Mouse (Mus musculus) liver, postnatal 0 days (tissue): Measurements from ENCODE around the gene Sbds. TPM values are rescaled to one million over a fixed set of nuclear protein-coding genes. Genes with fewer than 3 reads are reported as not detected.
A peak's percentile ranks its signal among the peaks of the same experiment; 100 is the strongest.
"Not testable (repeated sequence)": the region's sequence is repeated elsewhere in the genome, so short reads cannot be mapped to it uniquely, and the experiment has no call there.

Experiments used
- ATAC-seq: fragments of 200-750 bp; cut with Nextera tagmentation; 2 replicates; pipeline ENCODE4 v1.8.0; 2017; ENCODE audit warnings: mild to moderate bottlenecking, moderate library complexity
- DNase-seq: peaks from one replicate; pipeline ENCODE4 v3.0.0-alpha.2; 2016
- H3K27ac ChIP-seq: fragments of 300-500 bp; sonication (generic); 2 replicates; pipeline ENCODE4 v1.5.1; 2014; ENCODE audit warnings: antibody characterized with exemption, moderate library complexity, mild to moderate bottlenecking, low read depth
- H3K27me3 ChIP-seq: fragments of 300-500 bp; sonication (generic); 2 replicates; pipeline ENCODE4 v1.6.1; 2014; ENCODE audit warnings: low read length, control low read depth, mixed read lengths; ENCODE audit not compliant: insufficient read depth
- H3K36me3 ChIP-seq: fragments of 300-500 bp; sonication (generic); replicated peaks from 2 replicates; pipeline ENCODE4 v1.6.1; 2014; ENCODE audit warnings: mild to moderate bottlenecking, control low read depth, low read length, moderate library complexity, mixed read lengths; ENCODE audit not compliant: insufficient read depth
- H3K4me1 ChIP-seq: fragments of 300-500 bp; sonication (generic); 2 replicates; pipeline ENCODE4 v1.6.1; 2014; ENCODE audit warnings: antibody characterized with exemption, mild to moderate bottlenecking, control low read depth; ENCODE audit not compliant: insufficient read depth
- H3K4me2 ChIP-seq: fragments of 300-500 bp; sonication (generic); 2 replicates; pipeline ENCODE4 v1.6.1; 2014; ENCODE audit warnings: low read depth, mild to moderate bottlenecking, low read length, moderate library complexity, mixed read lengths
- H3K4me3 ChIP-seq: fragments of 300-500 bp; sonication (generic); 2 replicates; pipeline ENCODE4 v1.5.1; 2014; ENCODE audit warnings: low read depth, low read length
- H3K9ac ChIP-seq: fragments of 300-500 bp; sonication (generic); replicated peaks from 2 replicates; pipeline ENCODE4 v1.6.1; 2014; ENCODE audit warnings: mild to moderate bottlenecking, moderate library complexity
- H3K9me3 ChIP-seq: fragments of 300-500 bp; sonication (generic); 2 replicates; pipeline ENCODE4 v1.6.1; 2016; ENCODE audit warnings: mild to moderate bottlenecking, control low read depth, low read length, mixed read lengths
- CTCF ChIP-seq: sonication (generic); IDR thresholded peaks from 2 replicates; pipeline ENCODE4 v1.5.1; 2016; ENCODE audit warnings: antibody characterized with exemption, low read depth
- EP300 ChIP-seq: IDR thresholded peaks from 2 replicates; pipeline ENCODE4 v1.6.1; 2016; ENCODE audit warnings: antibody characterized with exemption, low read depth, mild to moderate bottlenecking
- WGBS: fragments of 180-500 bp; shearing (Covaris S2); extraction: QIAGEN DNeasy Blood & Tissue Kit; methylation state at CpG from one replicate; pipeline ENCODE4 v1.1.7; 2014; ENCODE audit not compliant: insufficient replicate concordance; 5-methylcytosine and 5-hydroxymethylcytosine counted together
- polyA plus RNA-seq: library from polyadenylated mRNA; unstranded; fragments of >200 nt; fragmentation: Nextera tagmentation; extraction: Ambion mirVana; gene quantifications from 2 replicates; pipeline ENCODE4 v1.2.1, GENCODE M21; 2015

Gene Sbds
- polyA plus RNA-seq, 1 experiment from 2014 or later = 44.8 TPM

DNA sequence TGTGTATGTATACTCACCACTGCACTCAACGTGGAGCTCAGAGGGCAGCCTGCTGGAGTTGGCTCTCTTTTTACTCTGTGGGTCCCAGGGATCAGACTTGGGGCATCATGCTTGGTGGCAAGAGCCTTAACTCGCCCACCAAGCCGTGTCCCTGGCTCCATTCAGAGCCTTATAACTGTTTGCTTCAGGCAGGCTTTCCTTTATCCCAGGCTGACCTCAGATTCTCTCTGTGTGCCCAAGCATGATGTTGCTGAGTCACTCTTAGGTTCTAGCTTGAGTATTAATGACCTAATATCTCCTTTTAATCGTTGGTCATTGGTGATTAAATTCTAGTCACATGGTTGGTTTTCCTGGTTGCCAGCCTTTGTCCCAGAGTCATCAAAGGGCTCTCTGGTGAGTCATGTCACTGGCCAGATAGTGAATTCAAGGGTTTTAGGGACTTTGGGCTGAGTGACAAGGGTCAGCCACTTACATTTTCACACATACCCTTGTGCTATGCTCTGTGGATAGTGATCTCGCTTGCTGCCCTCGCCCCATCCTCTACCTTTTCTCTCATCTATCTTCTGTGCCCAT lies 9.2 kb upstream of the Sbds start:
- no peak for TF ChIP-seq CTCF
- no peak for TF ChIP-seq EP300
- WGBS = 82% methylated on average over 6 of the region's 6 CpGs
- H3K4me2 ChIP-seq = no peak overlapping the region
- H3K9ac ChIP-seq = no peak overlapping the region
- ATAC-seq (no peak), DNase-seq (no peak)
- H3K4me3 ChIP-seq = no peak overlapping the region
- no peaks in the 10 kb centered on the region for H3K4me1 ChIP-seq
- H3K9me3 ChIP-seq = no peaks in the 10 kb centered on the region
- H3K27me3 ChIP-seq = no peaks in the 10 kb centered on the region
- no peak overlapping the region for H3K27ac ChIP-seq
- H3K36me3 ChIP-seq = peaks cover 29% of the 10 kb centered on the region

DNA sequence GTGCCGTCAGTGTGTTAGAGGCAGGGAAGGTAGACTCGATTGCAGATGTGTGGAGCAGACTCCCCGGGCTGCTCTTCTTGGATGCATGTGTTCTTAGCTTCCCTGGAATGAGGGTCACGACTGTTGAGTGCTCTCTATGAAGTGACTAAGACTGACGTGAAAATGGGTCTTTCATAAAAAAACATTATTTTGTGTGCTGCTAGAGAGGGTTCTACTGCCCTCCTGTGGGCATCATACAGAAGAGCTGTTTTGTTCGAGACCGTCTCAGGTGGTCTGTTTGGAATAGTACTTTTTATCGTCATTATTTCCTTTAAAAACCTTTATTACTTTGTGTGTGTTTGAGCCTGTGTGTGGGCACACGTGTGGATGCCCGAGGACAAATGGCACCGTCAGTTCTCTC lies 8.1 kb upstream of the Sbds start:
- 72% methylated on average over 11 of the region's 11 CpGs for WGBS
- TF ChIP-seq CTCF (peak; percentile 39), EP300 (no peak)
- H3K36me3 ChIP-seq = peaks cover 22% of the 10 kb centered on the region

GRCm38 (mm10) chr5:130257303-130257702 lies 2.0 kb upstream of the Sbds start:
- peak overlapping the region; percentile 66 for H3K4me3 ChIP-seq
- no peak for DNase-seq
- 3% methylated on average over 8 of the region's 8 CpGs for whole genome bisulfite sequencing
- H3K9me3 ChIP-seq = no peaks in the 10 kb centered on the region
- peak overlapping the region; percentile 63 for H3K27ac ChIP-seq
- no peak for ATAC-seq
- H3K27me3 ChIP-seq = no peaks in the 10 kb centered on the region
- no peak for TF ChIP-seq EP300
- no peak for TF ChIP-seq CTCF
- peak overlapping the region; percentile 73 for H3K9ac ChIP-seq
- H3K36me3 ChIP-seq = peaks cover 14% of the 10 kb centered on the region
- H3K4me1 ChIP-seq = peaks cover 11% of the 10 kb centered on the region
- peak overlapping the region; percentile 84 for H3K4me2 ChIP-seq

More for the DNA sequence above, 8.1 kb upstream of the Sbds start:
- H3K9ac ChIP-seq = no peak overlapping the region
- H3K27ac ChIP-seq = no peak overlapping the region
- H3K4me2 ChIP-seq = no peak overlapping the region
- DNase-seq (no peak), ATAC-seq (no peak)
- H3K27me3 ChIP-seq = no peaks in the 10 kb centered on the region
- no peaks in the 10 kb centered on the region for H3K9me3 ChIP-seq
- H3K4me1 ChIP-seq = no peaks in the 10 kb centered on the region
- no peak overlapping the region for H3K4me3 ChIP-seq

DNA sequence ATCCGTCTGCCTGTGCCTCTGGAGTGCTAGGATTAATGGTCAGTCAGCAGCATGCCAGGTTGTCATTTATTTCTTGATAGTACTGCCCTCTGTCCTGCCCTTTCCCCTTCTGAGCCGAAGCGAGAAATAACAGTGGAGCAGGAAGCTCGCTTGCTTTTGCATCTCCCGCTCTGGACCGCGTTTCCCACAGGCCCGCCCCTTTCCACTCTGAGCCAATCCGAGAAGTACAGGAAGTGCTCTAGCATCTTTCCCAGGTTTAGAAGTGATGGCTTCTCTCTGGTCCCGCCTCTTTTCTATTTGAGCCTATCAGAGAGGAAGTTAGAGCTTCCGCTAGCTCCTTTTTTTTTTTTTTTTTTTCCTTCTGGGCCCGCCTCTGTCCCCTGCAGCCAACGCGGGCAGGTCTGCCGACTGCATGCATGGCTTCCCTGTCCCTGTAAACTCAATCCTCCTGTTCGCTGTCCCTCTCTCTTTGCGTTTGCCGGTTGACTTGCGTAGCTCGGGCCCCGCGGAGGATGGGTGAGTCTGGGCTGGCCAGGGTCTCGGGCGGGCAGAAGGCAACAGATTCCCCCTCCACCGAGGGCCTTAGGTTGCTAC lies 1.4 kb upstream of the Sbds start:
- no peaks in the 10 kb centered on the region for H3K27me3 ChIP-seq
- DNase-seq (peak; percentile 93), ATAC-seq (peak; percentile 89)
- peaks cover 19% of the 10 kb centered on the region for H3K36me3 ChIP-seq
- H3K4me1 ChIP-seq = peaks cover 11% of the 10 kb centered on the region
- peak overlapping the region; percentile 66 for H3K4me3 ChIP-seq
- peak overlapping the region; percentile 84 for H3K4me2 ChIP-seq
- peak overlapping the region; percentile 73 for H3K9ac ChIP-seq
- no peaks in the 10 kb centered on the region for H3K9me3 ChIP-seq
- H3K27ac ChIP-seq = peak overlapping the region; percentile 93
- WGBS = under 1% methylated on average over 25 of the region's 25 CpGs
- no peak for TF ChIP-seq CTCF
- peak; percentile 64; the same call in 1 of the 2 replicates for TF ChIP-seq EP300

DNA sequence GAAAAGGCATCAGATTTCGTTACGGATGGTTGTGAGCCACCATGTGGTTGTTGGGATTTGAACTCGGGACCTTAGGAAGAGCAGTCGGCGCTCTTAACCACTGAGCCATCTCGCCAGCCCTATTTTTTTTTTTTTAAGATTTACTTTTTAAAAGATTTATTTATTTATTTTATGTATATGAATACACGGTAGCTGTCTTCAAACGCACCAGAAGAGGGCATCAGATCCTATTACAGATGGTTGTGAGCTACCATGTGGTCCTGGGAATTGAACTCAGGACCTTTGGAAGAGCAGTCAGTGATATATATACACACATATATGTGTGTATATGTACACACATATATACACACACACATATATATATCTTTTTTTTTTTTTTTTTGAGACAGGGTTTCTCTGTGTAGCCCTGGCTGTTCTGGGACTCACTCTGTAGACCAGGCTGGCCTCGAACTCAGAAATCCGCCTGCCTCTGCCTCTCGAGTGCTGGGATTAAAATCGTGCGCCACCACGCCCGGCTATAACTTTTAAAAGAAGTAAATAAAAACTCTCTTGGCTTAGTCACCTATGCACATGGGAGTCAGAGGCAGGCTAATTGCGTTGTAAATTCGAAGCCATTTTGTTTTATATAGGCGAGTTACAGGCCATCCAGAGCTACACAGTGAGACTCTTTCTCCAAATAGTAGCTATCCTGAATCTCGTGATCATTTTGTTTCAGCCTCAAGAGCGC lies 632 bp upstream of the Sbds start:
- H3K4me3 ChIP-seq = peak overlapping the region; percentile 75
- H3K4me2 ChIP-seq = peak overlapping the region; percentile 82
- H3K9me3 ChIP-seq, H3K27me3 ChIP-seq, H3K9ac ChIP-seq, DNase-seq: not testable (repeated sequence)
- WGBS = 26% methylated on average over 20 of the region's 20 CpGs
- peaks cover 11% of the 10 kb centered on the region for H3K4me1 ChIP-seq
- 0 out of 2 replicates have a peak, but pooled peaks have one; percentile 9 for TF ChIP-seq CTCF
- ATAC-seq = peak; percentile 0
- H3K36me3 ChIP-seq = peaks cover 28% of the 10 kb centered on the region
- peak overlapping the region; percentile 93 for H3K27ac ChIP-seq
